Mouse (Mus musculus): ENCODE measurements around the gene Bhlhe23. TPM values are rescaled to one million over a fixed set of nuclear protein-coding genes. Genes with fewer than 3 reads are reported as not detected.

The Bhlhe23 gene
- total RNA-seq, 2 experiments from 2014 or later = not detected

DNA sequence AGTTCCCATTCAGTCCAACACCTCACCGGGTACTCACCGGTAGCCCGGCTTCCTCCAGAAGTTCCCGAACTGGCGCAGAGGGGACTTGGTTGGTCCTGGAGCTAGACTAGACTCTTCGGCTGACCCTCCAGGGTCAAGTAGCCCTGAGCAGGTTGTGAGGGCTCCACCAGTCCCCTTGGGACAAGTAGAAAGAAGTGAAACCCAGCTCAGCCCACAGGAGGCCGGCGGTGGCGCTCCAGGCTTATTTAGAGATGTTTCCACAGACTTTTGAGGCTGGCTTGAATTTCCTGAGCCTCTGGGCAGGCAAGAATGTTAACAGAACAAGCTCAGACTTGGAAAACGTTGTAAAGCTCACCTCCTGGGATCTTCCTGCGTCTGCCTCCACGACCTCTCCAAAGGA, 1.5 kb downstream of the Bhlhe23 start:
- no peak for DNase-seq

DNA sequence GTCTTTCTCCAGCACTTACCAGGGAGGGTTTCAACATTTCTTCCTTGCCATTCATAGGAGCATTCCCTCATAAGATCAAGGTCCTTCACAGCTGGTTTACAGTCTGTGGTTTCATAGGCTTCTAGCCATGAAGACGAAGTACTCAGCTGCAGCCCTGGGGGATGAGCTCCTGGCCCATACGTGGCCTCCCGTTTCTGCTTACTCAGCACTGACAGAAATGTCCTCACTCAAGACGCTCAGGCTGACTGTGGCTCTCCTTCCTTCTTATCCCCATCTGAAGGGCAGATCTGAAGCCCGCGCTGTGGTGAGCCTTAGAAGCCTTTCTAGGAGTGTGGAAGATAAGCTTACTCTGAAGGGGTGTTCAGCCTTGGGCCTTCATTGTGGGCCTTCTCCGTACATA, 11.0 kb downstream of the Bhlhe23 start:
- DNase-seq = no peak

DNA sequence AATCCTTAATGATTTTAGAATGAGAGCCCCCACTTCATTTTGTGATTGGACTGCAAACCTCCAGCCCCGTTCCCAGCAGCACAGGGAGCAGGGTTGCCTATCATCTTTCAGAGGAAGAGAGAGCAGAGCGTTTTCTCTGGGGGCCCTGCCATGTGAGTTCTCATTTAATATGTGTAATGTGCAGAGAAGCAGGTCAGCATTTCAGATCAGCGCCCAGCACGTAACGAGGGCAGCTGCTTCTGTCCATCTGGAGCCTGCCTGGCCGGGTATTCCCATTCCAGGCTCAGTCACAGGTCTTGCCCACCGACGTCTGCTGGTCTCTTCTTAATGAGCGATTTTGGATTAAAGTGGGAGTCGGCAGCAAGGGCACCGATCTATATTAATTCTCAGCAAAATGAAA, 11.7 kb downstream of the Bhlhe23 start:
- DNase-seq = no peak

DNA sequence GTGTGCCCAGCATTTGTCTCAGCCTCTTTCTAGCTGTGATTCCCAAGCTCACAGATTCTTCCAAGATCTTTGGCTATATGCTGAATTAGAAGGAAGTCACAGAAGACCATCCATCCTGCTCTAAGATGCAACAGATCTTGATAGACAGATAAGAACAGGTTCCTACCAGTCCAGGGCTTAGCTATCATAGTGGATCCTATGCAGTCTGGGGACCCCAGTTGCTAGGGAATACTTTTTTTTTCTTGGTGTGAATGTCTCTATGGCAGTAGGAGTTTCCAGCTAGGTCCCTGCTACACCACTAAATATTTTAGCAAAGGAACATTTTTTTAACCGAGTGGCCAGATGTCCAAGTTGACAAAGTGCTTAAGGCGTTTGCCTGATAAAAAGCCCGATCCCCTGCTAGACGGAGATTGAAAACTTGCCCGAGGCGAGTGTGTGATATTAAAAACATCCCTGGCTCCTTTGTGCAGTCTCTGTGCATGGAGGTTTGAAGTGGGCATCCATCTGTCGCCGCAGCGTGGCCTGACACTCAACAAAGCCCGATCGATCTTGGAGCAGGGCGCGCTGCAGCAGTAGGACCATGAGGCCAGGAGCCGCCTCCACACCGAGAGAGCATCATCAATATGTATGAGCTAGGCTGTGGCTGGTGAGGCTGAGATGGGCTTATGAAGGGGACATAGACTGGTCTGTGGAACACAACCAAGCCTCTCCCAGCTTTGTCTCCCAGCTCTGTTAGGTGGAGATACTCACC, 18.0 kb downstream of the Bhlhe23 start:
- no peak for DNase-seq

DNA sequence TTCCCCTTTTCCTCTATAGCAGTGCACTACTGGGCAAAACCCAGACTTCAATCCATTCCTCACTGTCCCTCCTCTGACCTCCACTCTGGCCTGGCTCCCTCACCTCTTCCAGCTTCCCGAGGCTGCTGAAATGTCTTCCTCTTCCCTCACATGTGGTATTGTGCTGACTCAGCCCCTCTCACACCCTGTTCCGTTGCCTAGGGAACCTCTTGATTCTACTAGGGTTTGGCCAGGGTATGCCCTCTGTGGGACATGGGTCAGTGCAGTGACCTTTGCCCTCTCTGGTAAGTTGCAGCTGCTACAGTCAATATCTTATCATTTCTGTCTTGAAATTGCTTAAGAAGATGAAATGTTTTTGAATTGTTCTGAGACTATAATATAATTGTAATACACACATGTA, 19.9 kb downstream of the Bhlhe23 start:
- DNase-seq = no peak

DNA sequence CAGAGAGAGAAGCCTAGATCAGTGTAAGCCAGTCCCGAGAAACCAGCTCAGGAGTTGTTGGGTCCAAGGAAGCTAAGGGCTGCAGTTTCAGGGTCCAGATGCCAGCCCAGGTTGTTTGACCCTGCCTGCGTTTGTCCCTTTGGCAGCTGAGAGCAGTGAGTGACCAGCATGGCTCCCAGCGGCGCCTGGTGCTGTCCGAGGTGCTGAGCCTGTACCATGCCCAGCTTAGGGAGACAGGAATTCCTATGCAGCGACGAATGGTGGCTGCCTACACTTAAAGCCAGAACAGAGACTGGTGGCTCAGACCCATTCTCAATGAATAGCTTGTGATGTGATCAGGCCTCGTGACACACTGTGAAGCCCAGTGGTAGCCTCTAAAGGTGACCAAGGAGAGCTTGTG, 20.8 kb downstream of the Bhlhe23 start:
- peak; percentile 65 for DNase-seq

DNA sequence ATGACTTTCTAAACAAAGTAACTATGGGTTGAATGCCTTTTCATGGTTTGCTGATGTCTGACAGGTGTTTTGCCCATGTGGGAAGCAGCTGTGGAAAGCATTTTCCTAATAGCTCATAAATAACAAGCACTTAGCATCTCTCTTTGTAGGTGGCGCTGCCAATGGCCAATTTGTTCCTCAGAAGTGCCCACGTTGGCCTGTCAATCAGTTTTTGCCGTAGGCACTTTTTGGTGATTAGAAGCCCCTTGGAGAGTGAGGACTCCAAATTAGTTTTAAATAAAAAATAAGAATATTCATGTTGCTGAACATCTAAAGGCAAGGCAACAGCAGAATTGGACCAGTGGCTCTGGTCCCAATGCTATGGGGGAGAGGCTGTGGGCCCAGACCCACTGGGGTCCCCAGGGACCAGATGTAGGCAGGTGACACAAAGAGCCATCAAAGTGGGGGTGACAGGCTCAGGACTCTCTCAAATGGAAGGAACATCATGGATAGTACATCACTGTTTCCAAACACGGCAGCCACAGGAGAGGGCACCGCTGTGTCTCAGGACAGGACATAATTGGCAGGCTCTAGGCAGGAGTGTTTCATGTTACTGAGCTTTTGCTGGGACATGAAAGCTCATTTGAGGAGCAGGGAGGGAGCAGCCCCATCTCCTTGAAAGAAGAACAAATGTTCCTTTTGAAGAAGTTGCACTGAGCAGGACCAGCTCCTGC, 21.6 kb downstream of the Bhlhe23 start:
- DNase-seq = no peak

DNA sequence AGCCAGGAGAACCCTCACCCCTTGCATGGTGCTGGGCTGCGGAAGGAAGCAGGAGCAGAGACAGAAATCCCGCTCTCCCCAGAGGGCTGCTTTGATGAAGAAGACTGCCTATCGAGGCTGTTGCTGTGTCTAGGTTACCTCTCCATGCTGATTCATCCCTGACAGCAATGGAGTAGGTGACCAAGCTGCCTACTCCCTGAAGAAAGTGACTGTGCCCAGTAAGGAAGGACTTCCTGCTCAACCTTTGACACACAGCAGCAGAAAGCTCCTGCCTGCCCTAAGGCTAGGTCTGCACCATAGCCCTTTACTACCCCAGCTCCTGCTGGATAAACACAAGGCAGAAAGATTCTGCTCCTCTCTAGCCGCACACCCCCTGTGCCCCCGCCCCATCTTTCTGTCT, 27.8 kb downstream of the Bhlhe23 start:
- DNase-seq = no peak

DNA sequence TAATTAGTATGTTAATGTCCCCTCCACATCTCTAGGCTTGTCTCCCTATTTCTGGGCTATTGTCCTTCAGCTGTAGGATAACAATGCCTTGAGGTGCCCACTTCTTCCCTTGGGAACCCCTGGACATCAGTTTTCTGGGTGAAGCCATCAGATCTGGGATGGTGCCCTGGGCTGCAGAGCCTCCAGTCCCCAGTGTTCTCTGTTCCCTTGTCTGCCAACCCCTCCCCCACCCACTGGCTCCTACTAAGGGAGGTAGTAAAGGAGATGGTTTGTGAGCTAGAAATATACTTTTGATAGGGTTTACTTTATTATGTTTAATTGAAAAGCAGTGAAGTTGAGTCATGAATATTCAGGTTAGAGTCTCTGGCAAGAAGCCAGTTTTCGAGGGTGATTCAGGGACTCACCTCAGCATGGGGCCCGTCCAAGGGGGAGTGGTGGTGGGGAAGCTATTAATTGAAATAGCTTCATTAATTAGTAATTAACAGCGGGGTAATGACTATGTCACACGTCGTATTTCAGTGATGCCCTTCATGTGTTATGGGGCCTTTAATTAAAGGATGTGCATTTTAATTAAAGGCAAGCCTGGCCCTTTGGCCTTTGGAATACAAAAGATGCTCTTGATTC, 30.0 kb downstream of the Bhlhe23 start:
- DNase-seq = no peak

DNA sequence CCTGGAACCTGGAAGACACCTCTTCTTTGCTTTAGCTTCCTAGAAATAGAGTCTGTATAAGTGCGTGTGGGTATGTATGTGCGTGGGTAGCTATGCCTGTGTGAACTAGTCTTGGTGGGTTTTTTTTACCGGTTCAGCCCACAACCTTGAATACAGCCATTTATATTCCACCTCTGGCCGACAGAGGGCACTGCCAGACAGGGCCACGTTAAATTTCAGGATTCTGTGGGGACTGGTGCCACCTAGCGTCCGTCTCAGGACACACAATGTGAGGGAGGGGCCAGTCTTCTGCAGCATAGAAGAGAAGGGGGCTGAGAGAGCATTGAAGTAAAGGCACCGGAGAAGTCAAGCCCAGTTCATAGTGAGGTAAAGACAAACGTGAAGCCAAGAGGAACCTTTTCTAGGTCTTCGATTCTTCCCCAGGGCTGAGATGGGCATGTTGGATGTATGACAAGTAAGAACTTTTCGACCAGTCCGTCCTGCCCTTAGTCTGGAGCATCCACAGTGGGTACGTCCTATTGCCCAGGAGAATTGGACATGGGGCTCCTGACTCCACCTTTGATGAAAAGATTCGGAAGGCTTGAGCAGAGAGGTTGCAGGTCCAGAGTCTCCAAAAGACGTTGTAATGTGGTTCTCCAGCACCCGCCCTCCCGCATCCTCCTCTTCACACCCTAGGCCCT, 31.3 kb downstream of the Bhlhe23 start:
- peak; percentile 86 for DNase-seq

DNA sequence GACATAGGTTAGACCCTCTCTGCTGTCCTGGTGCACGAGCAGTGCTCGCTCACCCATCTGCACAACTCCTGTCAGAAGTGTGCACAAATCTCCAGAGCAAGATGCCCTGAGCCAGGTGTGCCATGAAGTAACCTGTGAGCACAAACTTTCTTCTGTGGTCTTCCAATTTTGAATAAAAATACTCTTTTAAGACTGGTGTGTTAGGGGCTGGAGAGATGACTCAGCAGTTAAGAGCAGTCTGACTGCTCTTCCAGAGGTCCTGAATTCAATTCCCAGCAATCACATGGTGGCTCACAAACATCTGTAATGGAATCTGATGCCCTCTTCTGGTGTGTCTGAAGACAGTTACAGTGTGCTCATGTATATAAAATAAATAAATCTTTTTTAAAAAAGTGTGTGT, 33.4 kb downstream of the Bhlhe23 start:
- no peak for DNase-seq

DNA sequence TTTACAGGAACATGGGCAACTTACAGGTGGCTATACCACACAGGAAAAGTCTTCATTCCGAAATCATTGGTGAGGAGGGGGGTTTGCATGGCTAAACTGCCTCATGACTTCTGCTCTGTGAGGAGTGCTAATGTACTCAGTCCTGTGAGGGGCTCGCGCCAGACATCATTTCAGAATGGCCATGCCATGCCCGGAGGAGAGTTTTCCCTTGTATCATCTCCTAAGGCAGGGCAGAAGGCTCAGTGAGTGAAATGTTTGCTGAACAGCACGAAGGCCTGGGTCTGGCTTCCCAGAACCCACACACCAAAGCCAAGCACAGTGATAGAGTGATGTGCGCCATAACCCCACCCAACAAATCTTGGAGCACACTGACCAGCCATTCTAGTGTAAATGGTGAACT, 33.9 kb downstream of the Bhlhe23 start:
- no peak for DNase-seq

DNA sequence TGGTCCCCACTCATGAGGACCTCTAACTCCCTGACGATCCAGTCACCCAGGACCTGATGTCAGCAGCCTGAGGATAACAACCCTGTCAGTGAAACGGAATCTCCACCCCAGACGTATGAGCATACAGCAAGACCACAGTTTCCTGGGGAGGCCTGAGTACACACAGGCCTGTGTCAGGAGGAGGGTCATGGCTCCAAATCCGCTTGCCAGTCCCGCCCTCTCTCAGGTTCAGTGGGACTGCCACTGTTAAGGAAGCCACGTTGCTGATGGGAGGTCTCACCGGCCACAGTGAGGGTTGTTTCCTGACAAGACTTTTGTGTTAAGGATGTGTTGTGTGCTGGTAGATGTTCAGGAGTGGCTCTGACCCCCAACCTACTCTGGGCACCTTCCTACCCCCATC, 35.3 kb downstream of the Bhlhe23 start:
- no peak for DNase-seq

DNA sequence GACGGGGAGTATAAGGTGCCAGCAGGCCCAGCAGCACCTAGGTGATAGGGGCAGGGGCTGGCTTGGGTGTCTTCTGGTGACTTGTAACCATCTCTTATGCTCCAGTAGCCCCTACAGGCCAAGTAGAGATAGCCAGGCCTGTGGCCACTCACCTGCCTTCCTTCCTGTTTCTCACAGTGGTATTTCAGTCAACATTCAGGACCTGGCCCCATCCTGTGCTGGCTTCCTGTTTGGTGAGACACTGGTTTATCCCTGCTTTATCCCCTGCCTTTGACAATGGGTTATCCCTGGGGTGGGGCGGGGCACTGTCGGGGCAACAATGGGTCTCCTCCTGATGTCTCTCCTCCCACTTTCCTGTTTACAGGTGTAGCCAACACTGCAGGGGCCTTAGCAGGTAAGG, 36.4 kb downstream of the Bhlhe23 start:
- DNase-seq = no peak

DNA sequence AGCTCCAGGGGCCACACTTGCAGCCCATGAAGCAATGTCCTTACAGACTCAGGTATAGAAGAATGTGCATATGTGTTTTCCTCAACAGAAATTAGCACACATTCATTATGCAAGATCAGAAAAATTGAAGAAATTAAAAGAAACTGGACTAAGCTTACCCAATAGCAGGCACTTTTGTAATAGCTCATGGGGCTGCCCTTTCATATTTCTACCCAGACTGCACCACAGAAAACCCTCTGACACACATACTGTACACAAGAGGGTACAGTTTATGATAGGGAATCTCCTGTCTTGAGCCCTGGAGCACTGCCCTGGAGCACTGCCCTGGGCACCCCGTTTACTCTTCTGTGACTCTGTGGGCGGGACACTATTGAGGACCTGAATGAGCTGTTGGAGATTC, 38.7 kb downstream of the Bhlhe23 start:
- DNase-seq = no peak

DNA sequence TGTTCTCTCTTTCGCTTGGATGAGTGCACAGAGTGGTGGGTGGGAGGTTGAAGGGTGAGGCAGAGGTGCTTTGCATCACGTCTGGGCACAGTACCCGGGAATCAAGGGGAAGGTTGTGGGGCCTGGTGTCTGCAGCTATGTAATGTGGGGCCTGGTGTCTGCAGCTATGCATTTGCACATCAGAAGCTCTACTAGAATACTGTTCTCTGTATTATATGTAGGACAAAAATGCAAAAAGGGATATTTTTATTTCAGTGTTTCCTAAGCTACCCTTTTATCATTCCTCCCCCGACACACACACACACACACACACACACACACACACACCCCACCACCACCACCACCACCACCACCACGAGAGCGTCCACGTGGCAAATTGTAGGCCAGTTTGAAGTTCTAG, 41.5 kb downstream of the Bhlhe23 start:
- DNase-seq = no peak

DNA sequence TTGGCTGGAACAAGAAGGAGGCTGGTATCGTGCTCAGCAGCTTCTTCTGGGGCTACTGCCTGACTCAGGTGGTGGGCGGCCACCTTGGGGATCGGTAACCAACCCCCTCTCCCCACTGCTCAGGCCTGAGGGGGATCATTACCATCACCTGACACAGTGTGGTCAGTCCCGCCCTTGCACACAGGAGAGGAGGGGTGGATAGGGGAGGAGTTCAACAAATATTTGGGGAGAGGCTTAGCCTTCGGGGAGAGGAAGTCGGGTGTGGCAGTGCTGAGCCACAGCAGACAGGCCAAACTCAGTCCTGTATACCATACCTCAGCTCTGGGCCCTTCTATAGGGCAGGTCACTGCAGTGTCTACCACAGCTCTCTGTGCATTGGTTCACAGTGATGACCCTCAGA, 44.7 kb downstream of the Bhlhe23 start:
- no peak for DNase-seq

DNA sequence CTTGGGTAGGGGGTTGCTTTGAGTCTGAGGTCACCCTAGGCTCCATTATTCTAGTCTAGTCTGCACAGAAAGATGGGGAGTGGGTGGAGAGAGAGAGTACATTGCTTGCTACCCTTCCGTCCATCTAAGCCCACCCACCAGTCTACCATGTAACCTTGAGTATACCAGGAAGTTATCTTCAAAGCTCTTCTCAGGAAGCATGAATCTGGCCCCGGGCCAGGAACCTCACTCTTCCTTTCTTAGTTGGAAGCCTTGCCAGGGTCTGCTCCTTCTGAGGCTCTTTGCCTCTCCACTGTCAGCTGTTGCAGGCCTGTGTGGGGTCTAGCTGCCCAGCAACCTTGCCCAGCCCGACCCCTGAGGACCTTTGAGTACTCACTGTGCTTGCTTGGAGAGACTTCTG, 45.7 kb downstream of the Bhlhe23 start:
- DNase-seq = no peak

DNA sequence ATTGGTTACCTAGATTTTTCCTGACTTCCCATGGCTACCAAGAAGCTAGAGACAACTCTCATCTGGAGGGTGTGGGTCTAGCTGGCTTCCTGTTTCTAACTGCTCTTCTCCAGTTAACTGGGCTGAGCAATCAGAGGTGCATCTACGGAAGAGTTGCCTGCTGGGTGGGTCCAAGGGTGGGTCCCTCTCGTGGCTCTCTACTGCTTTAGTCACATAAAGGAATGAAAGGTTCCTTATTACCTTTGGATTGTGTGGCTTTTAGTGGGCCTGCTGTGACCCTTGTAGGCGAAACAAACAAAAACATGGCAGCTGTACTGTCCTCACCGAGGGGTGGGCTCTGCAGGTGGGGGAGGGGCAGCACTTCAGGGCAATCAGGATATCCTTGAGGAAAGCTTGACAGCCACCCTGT, 49.1 kb downstream of the Bhlhe23 start:
- DNase-seq = no peak

DNA sequence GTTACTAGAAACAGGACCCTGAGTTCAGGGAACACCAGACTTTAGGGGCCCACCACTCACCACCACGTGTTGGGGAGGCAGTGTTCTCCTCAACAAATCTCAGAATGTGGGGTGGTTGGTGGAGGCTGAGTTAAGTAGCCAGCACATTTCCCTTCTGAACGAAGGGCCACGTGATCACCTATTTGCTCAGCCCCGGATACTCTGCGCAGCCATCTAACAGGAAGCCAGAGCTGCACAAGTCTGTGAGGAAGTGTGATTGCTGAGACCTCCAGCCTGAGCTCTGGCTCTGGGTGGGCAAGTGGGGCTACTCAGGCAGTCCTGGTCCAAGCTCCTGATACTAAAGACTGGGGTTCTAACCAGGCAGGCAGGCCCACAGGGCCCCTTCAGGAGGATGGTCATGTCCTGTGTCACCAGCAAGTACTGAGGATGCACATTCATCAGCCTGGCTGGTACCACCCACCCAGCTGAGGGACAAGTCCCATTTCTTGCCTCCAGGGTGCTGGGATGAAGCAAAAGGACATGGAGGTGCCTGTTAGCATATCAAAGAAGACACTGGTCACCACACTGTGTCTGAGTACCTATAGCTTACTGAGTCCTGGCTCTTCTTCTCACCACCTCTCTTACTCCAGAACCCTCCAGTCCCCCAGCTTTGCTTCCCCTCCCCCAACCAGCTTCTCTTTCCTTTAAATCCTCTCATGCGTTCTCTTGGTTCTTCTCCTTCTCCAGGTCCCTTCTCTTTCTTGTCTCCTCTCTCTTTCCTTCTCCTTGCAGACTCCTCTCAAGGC, 49.9 kb downstream of the Bhlhe23 start:
- no peak for DNase-seq

DNA sequence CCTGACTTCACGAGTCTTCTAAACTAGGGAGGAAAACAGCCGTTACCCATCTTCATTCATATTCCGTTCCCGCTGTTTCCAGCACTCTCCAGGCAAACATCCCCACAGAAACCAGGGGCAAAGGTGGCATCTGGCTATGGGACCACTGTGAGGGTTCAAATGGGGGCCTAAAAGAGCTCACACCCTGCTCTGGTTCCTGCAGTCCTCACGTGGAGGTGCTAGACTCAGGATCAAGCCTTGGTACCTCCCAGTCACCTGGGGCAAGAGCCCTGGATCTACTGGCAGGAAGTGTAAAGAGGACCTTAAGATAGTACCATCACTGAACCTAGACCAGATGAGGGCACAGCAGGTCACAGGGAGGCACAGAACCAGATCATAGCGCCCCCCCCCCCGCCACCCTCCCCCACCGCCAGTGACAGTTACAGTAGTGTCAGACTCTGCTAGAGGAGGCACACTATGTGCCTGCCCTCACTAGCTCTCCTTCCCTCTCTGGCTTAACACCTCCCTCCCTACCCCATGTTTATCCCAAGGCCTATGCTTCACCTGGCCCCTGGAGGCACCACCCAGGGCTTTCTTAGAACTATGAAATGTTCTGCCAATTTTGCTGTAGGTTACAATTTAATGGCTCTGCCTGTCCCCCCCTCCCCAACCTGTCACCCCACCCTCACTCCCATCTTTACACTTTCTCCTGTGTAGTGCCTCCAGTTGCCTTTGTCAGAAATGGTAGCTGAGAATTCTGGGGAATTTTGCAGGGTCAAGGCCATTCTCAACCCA, 50.7 kb downstream of the Bhlhe23 start:
- no peak for DNase-seq

DNA sequence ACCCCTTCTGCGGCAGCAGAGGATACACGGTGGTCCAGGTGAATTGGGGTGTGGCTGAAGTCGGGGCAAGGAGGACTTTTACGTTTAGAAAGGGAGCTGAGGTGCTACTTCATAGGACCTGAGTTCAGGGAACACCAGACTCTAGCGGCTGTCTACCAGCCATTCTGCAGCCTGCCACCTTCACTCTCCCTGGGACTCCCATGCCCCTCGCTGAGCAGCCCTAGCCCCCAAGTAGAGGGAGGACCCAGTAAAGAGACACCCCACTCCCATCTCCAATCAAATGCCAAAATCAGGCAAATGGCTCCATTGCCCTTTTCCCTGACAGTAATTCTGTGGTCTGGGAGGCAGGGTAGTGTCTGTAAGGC, 51.3 kb downstream of the Bhlhe23 start:
- no peak for DNase-seq
